Mouse (Mus musculus): ENCODE data around the gene Wtap.
"Not testable (repeated sequence)": the region's sequence is repeated elsewhere in the genome, so short reads cannot be mapped to it uniquely, and the experiment has no call there.

GRCm38 (mm10) chr17:13002243-13002642 lies 8.3 kb upstream of the Wtap start:
- 0 out of 2 replicates have a peak, but pooled peaks have one; percentile 19 for TF ChIP-seq CTCF (IDR thresholded peaks at IDR 0.05; ENCODE audit: low read depth)
- not testable (repeated sequence) for TF ChIP-seq EP300 (IDR thresholded peaks at IDR 0.05; ENCODE audit: low read depth)
